Mouse (Mus musculus): ENCODE data around the gene Urb1.

Gene Urb1

DNA sequence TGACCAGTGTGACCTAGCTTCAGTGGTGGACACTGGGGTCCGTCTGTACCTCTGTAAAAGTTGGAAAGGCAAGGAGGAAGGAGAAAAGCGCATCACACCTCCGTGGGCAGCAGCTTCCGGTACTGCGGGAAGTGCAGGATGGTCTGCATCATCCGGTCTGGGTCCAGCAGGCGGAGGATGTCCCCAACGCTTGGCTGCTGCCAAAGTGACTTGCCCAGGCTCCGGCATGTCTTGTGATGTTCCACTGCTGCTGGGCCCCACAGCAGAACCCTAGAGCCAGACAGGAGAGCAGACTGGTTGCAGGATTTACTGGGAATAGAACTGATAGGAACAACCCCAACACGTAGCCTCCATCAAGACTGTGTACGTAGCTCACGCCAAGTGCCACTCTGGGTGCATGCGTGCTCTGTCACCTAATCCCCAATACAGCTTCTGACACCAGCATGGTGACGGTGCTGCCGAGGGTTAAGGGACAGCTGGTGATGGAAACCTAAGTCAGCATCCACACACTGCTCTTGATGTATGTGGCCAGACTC, 43.2 kb downstream of the Urb1 start:
- DNase-seq (ENCODE audit: low spot score in 2 of 2): no peak

DNA sequence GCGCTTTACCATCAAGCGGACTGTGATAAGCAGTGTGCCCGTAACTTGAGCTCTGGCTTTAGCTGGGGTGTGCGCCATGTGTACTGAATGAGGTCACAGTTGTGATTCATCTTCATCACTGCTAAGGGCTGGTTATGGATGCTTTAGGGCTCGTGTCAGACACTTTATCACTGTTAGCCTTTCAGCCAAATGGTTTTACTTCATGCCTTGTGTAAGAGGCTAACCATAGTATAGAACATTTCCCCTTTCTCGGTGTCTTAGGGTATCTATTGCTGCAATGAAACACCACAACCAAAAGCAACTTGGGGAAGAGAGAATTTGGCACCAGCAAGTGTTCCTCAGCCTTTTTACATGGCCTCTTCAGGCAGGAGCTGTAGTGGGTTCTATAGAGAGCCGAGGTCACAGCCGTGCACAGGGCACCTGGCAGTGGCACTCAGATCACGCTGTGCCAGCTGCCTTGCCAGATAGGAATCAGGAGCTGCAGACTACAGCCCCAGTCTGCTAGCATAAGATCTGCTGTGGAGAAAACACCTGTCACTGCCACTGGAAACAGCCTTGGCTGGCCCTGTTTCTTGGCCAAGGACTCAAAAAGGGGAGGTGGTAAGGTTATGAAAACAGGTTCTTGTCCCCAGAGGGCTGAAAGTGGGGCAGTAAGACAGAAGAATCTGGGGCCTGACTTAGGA, 44.9 kb downstream of the Urb1 start:
- no peak for DNase-seq (ENCODE audit: low spot score in 2 of 2)

DNA sequence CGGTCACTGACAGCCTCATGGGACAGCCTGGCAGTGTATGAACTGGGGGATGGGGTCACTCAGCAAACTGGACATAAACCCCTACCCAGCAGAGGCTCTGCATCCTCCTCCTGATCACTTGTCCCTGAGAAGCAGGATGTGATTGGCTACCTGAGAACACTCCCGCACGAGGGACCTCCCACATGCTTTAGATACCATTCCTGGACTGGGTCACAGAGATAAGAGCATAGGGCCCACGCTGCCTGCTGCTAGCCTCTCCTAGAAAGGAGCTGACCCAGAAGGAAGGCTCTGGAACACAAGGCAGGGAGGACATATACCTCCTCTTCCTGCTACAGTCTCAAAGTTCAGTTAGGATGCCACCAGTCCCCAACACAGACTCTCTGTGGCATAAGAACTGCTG, 49.7 kb downstream of the Urb1 start:
- DNase-seq (ENCODE audit: low spot score in 2 of 2): no peak

DNA sequence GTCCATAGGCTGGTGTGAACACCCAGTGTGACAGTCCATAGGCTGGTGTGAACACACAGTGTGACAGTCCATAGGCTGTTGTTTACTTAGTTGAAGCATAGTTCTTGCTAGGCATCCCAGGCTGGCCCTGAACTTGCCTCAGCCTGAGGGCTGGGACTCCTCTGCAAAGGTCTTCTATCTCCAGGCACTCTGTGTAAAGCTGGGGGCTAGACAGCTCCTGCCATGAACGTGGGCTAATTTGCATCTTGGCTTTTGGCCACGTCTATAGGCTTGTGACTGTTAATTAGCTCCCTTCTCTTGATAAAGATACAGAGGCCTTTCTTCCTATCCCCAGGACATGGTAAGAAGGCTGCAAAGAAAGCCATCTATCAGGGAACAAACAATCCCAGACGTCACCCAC, 50.9 kb downstream of the Urb1 start:
- no peak for DNase-seq (ENCODE audit: low spot score in 2 of 2)

GRCm38 (mm10) chr16:90753386-90753941, 56.7 kb downstream of the Urb1 start:
- no peak for DNase-seq (ENCODE audit: low spot score in 2 of 2)

GRCm38 (mm10) chr16:90748169-90748568, 62.0 kb downstream of the Urb1 start:
- no peak for DNase-seq (ENCODE audit: low spot score in 2 of 2)

- peak; percentile 2 to 35 for DNase-seq (ENCODE audit: low spot score in 2 of 2)
Observed at GRCm38 (mm10) chr16:90747143-90747542, 63.1 kb downstream of the Urb1 start.

GRCm38 (mm10) chr16:90738092-90738956, 71.9 kb downstream of the Urb1 start, which contains the start of gene Mrap:
Mrap (plus strand) TSS chr16:90738207.
- DNase-seq (ENCODE audit: low spot score in 2 of 2): no peak

- DNase-seq (ENCODE audit: low spot score in 2 of 2): no peak
Observed at GRCm38 (mm10) chr16:90736672-90737270, 73.4 kb downstream of the Urb1 start.

GRCm38 (mm10) chr16:90735611-90736010, 74.6 kb downstream of the Urb1 start:
- no peak for DNase-seq (ENCODE audit: low spot score in 2 of 2)

DNA sequence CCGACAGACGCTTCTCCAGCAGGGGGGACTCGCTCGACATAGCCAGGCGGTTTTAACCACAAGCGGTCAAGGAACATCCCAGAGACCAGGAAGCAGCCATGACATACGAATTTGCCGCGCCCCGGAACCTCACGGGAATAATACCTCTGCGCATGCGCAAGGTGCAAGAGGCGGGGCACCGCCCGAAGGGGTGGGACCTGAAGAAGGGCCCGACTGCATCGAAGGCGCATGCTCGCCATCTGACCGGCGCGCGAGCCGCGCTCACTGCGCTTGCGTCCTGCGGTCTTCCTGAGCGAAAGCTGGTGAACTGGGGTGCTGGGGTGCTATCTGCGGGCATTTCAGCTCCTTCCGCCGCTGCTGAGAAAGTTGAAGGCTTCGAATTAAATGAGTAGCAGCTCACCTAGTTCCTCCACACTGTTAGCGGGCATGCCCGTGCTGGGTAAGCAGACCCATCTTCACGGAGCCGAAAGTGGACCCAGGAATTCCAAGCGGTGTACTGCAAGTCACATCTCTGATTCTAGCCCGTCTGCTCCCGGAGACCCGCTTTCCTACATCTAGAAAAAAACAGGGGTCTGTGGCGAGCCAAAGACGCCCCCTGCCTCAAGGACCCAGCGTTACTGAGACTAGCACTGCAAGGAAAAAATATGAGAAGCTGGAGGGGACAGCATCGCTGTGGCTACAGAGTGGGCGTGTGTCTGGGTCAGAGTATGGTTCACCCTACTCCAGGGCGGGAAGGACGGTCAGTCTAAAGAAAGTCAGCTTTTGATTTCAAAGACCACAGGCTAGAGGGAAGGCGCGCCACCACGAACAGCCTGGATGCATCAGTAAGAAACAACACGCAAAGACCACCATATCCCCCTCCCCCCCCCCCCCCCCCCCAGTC, 82.7 kb downstream of the Urb1 start, which contains the start of gene Mis18a:
Gene Mis18a (minus strand): TSS at position 172 of the 883 bp plus-strand sequence.
- DNase-seq (ENCODE audit: low spot score in 2 of 2): peak; percentile 87 to 95

- DNase-seq (ENCODE audit: low spot score in 2 of 2): no peak
Observed at GRCm38 (mm10) chr16:90726600-90727227, 83.5 kb downstream of the Urb1 start.

GRCm38 (mm10) chr16:90724051-90724450, 86.2 kb downstream of the Urb1 start:
- no peak for DNase-seq (ENCODE audit: low spot score in 2 of 2)

DNA sequence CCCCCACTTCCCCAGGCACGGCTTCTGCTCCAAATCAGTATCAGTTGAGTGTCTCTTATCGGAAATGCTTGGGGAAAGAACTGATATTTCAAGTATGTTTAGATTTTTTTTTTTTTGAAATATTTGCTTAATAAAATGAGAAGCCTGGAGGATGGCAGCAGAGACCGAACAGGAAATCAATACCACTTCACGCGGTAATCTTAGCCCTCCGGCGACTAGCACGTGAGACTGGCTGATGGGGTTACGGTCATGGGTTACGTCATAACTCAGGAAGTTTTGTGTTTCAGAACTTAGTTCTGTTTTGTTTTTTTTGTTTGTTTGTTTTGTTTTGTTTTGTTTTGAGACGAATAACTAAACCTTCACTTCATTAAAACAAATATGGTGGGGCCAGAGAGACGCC, 99.9 kb downstream of the Urb1 start:
- DNase-seq (ENCODE audit: low spot score in 2 of 2): no peak

DNA sequence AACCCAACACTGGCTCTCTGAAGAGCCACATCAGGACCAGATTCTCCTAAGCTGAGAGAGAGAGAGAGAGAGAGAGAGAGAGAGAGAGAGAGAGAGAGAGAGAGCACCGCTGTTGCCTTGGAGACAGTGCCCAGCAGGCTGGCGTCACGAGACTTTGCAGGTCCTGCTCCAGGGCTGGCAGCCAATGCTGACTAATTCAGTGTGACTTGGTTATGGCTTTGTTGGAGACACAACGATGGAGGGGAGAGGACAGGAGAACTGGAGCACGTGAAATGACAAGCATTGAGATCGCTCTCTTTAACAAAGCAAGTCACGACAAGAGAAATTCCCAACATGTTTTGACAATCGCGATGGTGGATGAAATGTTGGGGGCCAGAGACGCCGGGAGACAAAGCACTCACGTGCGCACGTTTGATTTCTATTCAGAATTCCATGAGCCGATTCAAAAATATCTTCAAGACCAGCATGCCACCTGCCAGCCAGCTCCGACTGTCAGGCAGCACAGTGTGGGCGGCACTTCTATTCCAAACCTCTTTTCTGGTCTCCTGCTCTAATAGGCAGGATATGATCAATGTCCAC, 100.4 kb downstream of the Urb1 start:
- peak; percentile 72 to 84 for DNase-seq (ENCODE audit: low spot score in 2 of 2)

GRCm38 (mm10) chr16:90706279-90706678, 103.9 kb downstream of the Urb1 start:
- no peak for DNase-seq (ENCODE audit: low spot score in 2 of 2)

GRCm38 (mm10) chr16:90704161-90704825, 105.9 kb downstream of the Urb1 start:
- DNase-seq (ENCODE audit: low spot score in 2 of 2): no peak

DNA sequence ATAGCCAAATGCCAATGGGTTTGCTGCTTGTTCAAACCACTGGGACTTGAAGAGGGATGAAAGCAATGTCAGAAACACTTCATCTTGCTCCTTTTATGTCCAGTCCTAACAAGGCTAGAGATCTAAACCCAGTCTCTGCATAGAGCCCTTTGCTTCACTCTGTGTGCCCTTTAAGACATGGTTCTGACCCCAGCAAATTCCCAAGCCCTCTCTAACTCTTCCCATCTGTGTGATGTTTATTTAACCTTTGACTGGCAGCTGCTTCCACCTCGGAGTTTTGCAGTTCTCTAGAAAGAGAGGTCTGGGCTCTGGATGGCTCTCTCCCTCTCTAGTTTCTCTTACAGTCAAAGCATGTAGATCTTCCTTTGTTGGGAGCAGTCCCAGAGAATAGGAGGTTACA, 106.6 kb downstream of the Urb1 start:
- no peak for DNase-seq (ENCODE audit: low spot score in 2 of 2)

- no peak for DNase-seq (ENCODE audit: low spot score in 2 of 2)
Observed at GRCm38 (mm10) chr16:90701541-90701940, 108.7 kb downstream of the Urb1 start.

Data from left cerebral cortex, adult 9 months (tissue).